Mouse (Mus musculus): ENCODE results near the gene Gm17304.

Gene Gm17304

GRCm38 (mm10) chr5:106623337-106623736 is 14.4 kb downstream of the Gm17304 start:
- no peak for DNase-seq (ENCODE audit: low read depth, low spot score)

- no peak for DNase-seq (ENCODE audit: low read depth, low spot score)
Measured at GRCm38 (mm10) chr5:106628369-106629149, 19.7 kb downstream of the Gm17304 start.

GRCm38 (mm10) chr5:106636423-106636946 is 27.6 kb downstream of the Gm17304 start:
- no peak for DNase-seq (ENCODE audit: low read depth, low spot score)

- no peak for DNase-seq (ENCODE audit: low read depth, low spot score)
Measured at GRCm38 (mm10) chr5:106639627-106640026, 30.7 kb downstream of the Gm17304 start.

GRCm38 (mm10) chr5:106640235-106640809 is 31.4 kb downstream of the Gm17304 start:
- no peak for DNase-seq (ENCODE audit: low read depth, low spot score)

DNA sequence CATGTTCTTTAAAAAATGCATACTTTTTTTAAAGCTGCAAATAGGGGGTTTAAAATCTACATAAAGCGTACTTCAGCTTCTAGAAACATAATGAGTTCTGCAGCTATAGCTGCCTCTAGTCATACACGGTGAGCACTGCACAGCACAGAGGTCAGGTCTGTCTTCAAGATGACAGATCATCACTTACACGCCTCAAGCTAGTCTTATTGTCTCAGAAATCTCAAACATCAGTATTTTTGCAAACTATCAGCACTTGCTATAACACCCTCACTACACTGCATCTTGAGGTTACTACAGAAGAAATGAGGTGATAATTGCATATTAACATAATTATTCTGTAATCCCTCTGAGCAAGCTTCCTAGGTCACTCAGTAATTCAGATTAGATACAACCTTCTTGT is 33.0 kb downstream of the Gm17304 start:
- no peak for DNase-seq (ENCODE audit: low read depth, low spot score)

- DNase-seq (ENCODE audit: low read depth, low spot score), result no peak
Measured at GRCm38 (mm10) chr5:106643434-106643833, 34.5 kb downstream of the Gm17304 start.

DNA sequence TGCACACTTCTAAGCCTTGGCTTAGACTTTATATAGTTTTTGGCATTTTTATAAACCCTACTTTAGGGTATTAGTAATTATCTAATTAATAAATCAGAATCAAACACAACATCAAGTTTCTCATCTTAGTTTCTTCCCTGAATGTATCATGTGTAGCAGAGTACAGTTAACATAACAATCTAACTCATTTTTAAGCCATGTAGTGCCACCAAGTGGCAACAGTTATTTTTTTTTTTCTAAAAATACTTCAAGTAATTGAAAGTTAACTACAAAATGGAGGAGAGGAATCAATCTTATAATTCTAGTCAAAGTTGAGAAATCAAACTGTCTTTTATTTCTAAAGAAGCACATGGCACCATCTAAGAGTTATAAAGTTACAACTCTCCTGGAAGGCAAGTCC is 40.5 kb downstream of the Gm17304 start:
- no peak for DNase-seq (ENCODE audit: low read depth, low spot score)

DNA sequence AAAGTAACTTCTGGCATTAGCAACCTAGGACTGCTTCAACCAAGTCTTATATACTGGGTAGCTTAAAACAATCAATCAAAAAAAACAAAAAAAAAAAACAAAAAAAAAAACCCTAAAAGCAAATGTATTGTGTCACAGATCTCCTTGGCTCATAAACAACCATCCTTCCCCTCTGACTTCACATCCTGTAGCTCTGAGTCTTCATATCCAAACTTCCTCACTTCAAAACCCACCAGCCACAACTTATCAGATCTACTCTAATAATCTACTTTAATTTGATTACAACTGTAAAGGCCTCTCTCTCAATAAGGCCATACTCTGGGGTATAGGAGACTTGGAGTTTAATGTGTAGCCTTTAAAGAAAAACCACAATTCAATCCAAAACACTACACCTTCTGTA is 41.1 kb downstream of the Gm17304 start:
- DNase-seq (ENCODE audit: low read depth, low spot score), result no peak

DNA sequence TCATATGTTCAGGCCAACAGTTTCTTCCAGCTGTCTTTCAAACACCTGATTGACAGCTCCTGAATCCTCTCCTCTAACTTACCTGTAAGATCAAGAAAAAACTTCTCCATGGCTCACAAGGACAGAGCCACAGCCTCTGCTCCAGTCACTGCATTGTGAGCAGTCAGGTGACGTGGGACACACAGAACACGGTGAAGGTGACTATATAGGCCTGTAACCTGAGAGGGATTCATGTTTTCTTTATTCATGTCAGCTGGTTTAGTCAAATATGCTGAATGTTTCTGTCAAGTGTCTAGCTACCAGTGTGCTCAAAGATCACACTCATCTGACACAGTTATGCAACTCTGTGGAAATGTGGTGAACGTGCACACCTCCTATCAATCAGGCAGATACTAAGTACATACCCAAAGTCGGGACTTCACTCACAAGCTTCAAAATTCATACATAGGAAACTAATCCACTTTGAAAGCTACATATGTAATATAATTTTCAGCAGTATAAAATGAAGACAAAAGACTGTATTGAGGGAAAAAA is 43.4 kb downstream of the Gm17304 start:
- DNase-seq (ENCODE audit: low read depth, low spot score), result no peak

DNA sequence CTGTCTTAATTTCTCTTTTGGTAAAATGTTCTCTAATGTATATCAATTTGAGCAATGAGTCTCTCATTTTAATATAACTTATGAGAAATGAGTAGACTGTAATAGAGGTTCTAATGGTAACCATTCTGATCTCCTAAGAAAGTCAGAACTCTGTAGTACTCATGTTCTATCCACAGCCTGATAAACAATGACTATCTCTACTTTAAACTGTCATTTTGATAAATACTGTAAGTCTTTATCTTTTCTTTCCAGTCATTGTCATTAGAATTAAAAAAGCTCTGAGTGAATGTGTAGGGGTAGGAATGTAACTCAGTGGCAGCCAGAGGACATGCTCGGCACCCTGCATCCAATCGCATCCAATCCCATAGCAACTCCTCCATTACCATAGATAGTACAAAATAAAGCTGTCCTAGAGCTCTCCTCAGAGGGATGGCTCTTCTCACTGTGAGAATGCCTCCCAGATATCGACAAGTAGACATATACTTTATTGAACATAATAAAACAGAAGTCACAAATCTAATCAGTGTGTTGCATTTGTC is 44.0 kb downstream of the Gm17304 start:
- no peak for DNase-seq (ENCODE audit: low read depth, low spot score)

Measured in WW6 (cell line).